Mouse (Mus musculus) C2C12 (cell line): Measurements from ENCODE around the gene Nphp4. TPM values are rescaled to one million over a fixed set of nuclear protein-coding genes. Genes with fewer than 3 reads are reported as not detected.
"Not testable (repeated sequence)": the region's sequence is repeated elsewhere in the genome, so short reads cannot be mapped to it uniquely, and the experiment has no call there.

ENCODE experiments used
- H3K27me3 ChIP-seq: one replicate; pipeline ENCODE4 v1.6.1; 2011; ENCODE audit not compliant: control insufficient read depth, insufficient read depth, insufficient read length
- H3K36me3 ChIP-seq: one replicate; pipeline ENCODE4 v1.6.1; 2011; ENCODE audit not compliant: control insufficient read depth, insufficient read depth
- H3K4me3 ChIP-seq: one replicate; pipeline ENCODE4 v1.5.1; 2011; ENCODE audit warnings: mild to moderate bottlenecking, control low read depth; ENCODE audit not compliant: poor library complexity, insufficient read depth, severe bottlenecking
- H3K79me2 ChIP-seq: one replicate; pipeline ENCODE4 v1.6.1; 2011; ENCODE audit not compliant: control insufficient read depth, insufficient read depth
- H3K79me3 ChIP-seq: one replicate; pipeline ENCODE4 v1.6.1; 2011; ENCODE audit warnings: low read depth, control low read depth
- H3ac ChIP-seq: one replicate; pipeline ENCODE3; 2011; ENCODE audit warnings: low read depth; ENCODE audit not compliant: control insufficient read depth, insufficient read length
- CEBPB ChIP-seq: IDR thresholded peaks from one replicate; pipeline ENCODE4 v1.6.1; 2011; ENCODE audit warnings: low read depth, mild to moderate bottlenecking, control low read depth, moderate library complexity
- CTCF ChIP-seq: IDR thresholded peaks from one replicate; pipeline ENCODE4 v1.5.1; 2011; ENCODE audit not compliant: control insufficient read depth, insufficient read depth, insufficient read length
- FOSL1 ChIP-seq: IDR thresholded peaks from one replicate; pipeline ENCODE4 v1.8.0; 2011; ENCODE audit warnings: mild to moderate bottlenecking, low read length; ENCODE audit not compliant: poor library complexity, insufficient read depth, severe bottlenecking
- MAX ChIP-seq: IDR thresholded peaks from one replicate; pipeline ENCODE4 v1.6.1; 2011; ENCODE audit warnings: mild to moderate bottlenecking, control low read depth
- MYOD1 ChIP-seq: IDR thresholded peaks from one replicate; pipeline ENCODE4 v1.6.1; 2011; ENCODE audit warnings: low read depth; ENCODE audit not compliant: control insufficient read depth, insufficient read length
- MYOG ChIP-seq: IDR thresholded peaks from one replicate; pipeline ENCODE4 v1.6.1; 2011; ENCODE audit not compliant: control insufficient read depth, insufficient read length; ENCODE audit errors: extremely low read depth
- USF1 ChIP-seq: IDR thresholded peaks from one replicate; pipeline ENCODE4 v1.6.1; 2011; ENCODE audit warnings: low read depth, mild to moderate bottlenecking, control low read depth, moderate library complexity
- polyA plus RNA-seq: library from polyadenylated mRNA; unstranded; fragments of >200 nt; fragmentation: generic; extraction: Trizol; gene quantifications from one replicate; pipeline ENCODE4 v1.2.1, GENCODE M21; 2012; ENCODE audit warnings: missing spikeins

Nphp4 gene
- polyA plus RNA-seq, 1 experiment, result 2.0 TPM

DNA sequence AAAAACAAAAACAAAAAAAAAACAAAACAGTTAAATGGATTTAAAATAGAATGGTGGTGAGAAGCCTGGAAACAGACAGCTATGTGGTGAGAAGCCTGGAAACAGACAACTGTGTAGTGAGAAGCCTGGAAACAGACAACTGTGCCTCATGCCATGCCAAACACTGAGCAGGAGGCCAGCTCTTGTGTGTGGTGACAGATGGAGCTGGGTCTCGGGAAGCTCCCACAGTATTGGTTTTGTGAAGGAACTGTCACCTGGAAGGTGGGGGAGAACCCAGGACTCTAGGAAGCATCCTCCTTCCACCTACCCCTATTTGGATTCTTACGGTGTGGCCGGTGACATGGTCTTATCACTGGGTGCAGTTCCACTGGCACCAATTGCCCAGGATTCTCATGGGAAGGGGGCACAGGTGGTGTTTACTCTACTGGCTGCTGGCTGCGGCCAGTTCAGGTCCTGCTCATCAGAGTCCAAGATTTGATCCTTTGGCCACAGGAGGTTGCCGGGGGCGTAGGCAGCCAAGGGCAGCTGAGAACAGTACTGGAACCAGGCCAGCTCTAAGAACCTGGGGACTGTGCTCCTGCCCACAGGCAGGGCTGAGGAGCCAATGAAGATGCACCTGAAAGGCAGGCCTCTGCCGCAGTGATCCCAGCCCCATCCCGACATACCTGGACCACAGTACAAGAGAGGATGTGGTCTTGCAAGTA lies 77.2 kb downstream of the Nphp4 start:
- H3K36me3 ChIP-seq, result no peaks in the 10 kb centered on the region
- no peaks in the 10 kb centered on the region for H3K27me3 ChIP-seq
- no peaks in the 10 kb centered on the region for H3K79me3 ChIP-seq
- no peak overlapping the region for H3ac ChIP-seq
- no peak overlapping the region for H3K4me3 ChIP-seq
- TF ChIP-seq USF1, result no peak
- no peak for TF ChIP-seq CEBPB
- no peaks in the 10 kb centered on the region for H3K79me2 ChIP-seq

DNA sequence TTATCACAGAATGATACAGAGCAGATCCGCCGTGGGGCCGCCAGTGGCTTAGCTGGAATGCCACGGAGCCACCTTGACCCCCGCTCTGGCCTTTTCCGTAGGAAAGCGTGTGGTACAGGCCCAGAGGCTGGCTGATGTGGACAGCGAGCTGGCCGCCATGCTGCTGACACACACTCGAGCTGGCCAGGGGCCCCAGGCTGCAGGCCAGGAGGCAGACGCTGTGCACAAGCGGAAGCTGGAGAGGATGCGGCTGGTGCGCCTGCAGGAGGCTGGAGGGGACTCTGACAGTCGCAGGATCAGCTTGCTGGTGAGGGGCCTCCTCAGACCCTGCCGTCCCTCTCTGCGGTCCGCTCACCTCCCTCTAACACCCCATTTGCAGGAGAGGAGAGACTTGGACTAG lies 77.9 kb downstream of the Nphp4 start:
- Histone ChIP-seq H3K79me2 (no peaks in the 10 kb centered on the region), H3K27me3 (no peaks in the 10 kb centered on the region), H3ac (no peak overlapping the region), H3K36me3 (no peaks in the 10 kb centered on the region), H3K79me3 (no peaks in the 10 kb centered on the region), H3K4me3 (no peak overlapping the region)
- TF ChIP-seq MAX (no peak), CTCF (no peak), MYOD1 (no peak), FOSL1 (no peak), USF1 (no peak), CEBPB (no peak), MYOG (no peak)

DNA sequence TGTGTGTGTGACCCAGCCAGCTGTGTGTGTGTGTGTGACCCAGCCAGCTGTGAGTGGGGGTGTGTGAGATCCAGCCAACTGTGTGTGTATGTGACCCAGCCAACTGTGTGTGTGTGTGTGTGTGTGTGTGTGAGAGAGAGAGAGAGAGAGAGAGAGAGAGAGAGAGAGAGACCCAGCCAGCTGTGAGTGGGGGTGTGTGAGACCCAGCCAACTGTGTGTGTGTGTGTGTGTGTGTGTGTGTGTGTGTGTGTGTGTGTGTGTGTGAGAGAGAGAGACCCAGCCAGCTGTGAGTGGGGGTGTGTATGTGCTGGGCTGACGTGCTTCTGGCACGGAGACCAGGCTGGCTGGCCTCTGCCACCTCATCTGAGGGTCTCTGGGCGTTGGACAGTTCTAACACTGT lies 79.3 kb downstream of the Nphp4 start:
- H3K27me3 ChIP-seq, H3K4me3 ChIP-seq, H3K79me2 ChIP-seq, H3K79me3 ChIP-seq, H3ac ChIP-seq, H3K36me3 ChIP-seq: not testable (repeated sequence)

DNA sequence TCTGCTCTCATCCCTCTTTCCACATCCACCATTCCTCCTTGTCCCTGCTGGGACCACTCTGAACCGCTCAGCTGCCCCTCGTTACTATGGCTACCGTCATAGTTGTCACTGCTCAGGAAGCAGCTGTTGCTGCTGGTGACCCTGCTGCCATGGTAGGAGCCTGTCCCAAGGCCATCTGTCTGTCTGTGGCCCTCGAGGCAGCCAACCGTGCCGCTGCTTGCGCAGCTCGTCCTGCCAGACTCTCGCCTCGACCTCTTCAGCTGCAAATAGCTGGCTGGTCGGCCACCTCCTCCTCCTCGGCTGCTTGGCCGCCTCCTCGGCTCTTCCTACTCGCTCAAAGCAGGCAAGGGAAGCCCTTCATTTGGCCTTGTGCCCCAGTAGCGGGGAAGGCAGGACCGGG lies 81.7 kb downstream of the Nphp4 start:
- Histone ChIP-seq H3K27me3 (no peaks in the 10 kb centered on the region), H3K79me3 (no peaks in the 10 kb centered on the region), H3K79me2 (no peaks in the 10 kb centered on the region), H3ac (no peak overlapping the region), H3K4me3 (no peak overlapping the region), H3K36me3 (no peaks in the 10 kb centered on the region)
- TF ChIP-seq MAX, result no peak
- TF ChIP-seq MYOD1, result no peak
- TF ChIP-seq FOSL1, result no peak
- no peak for TF ChIP-seq USF1

DNA sequence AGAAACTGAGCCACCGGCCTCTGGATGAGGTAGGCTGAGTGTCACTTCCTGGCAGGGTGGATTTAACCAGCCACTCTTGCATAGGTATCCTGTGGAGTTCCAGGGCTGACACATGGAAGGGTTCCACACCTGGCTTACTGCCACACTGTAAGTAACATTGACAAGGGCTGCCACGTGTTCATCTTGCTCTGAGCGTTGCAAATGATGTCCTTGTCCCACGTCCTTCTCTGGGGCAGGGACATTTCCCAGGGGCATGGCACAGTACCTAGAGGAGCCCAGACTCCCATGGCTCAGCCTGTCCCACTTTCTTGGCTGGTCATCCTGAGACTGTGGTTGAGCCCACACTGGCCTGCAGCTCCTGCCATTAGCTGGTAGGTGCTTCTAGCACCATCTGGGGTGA lies 91.5 kb downstream of the Nphp4 start:
- Histone ChIP-seq H3K36me3 (no peaks in the 10 kb centered on the region), H3K79me2 (no peaks in the 10 kb centered on the region), H3K27me3 (peaks cover 3% of the 10 kb centered on the region), H3ac (no peak overlapping the region), H3K4me3 (no peak overlapping the region), H3K79me3 (no peaks in the 10 kb centered on the region)
- TF ChIP-seq MYOD1, result no peak
- no peak for TF ChIP-seq MYOG
- TF ChIP-seq FOSL1, result no peak
- no peak for TF ChIP-seq USF1
- TF ChIP-seq MAX, result no peak
- no peak for TF ChIP-seq CEBPB

DNA sequence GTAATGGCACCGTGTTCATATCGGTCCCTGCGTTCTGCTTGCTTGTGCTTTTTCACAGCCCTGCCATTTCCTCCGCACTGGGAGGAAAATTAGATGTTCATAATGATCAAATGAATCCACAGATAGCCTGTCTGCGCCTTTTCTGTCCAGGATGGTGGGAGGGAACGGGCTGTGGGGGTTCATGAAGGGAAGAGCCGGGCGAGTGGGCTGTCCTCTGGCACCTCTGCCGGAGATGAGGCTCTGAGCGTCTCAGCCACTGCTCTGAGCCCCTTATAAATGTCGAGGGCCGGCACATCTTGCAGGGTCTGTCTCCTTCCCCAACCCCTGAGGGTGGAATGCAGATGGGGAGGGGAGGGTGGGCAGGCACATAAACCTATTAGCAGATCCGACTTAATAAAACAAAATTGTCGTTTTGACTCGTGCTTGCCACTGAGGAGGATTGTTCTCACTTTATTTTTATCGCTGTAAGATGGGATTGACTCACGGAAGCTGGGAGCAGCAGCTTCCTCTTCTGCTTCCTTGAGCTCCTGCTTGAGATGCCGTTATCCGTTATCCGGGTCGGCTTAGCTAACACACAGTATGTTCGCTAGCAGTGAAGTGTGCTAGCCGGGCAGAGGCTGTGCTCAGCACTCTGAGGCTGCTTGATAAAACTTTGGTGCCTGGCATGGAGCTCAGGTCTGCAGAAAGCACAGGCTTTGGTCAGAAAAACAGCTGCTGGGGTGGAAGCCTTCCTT lies 92.3 kb downstream of the Nphp4 start:
- Histone ChIP-seq H3K27me3 (peaks cover 3% of the 10 kb centered on the region), H3K79me2 (no peaks in the 10 kb centered on the region), H3ac (no peak overlapping the region), H3K4me3 (no peak overlapping the region), H3K36me3 (no peaks in the 10 kb centered on the region), H3K79me3 (no peaks in the 10 kb centered on the region)
- TF ChIP-seq MYOD1, result no peak
- no peak for TF ChIP-seq CEBPB
- TF ChIP-seq MYOG, result no peak
- no peak for TF ChIP-seq MAX
- no peak for TF ChIP-seq FOSL1
- TF ChIP-seq CTCF, result no peak
- TF ChIP-seq USF1, result no peak
